Mouse (Mus musculus): ENCODE measurements at regions not wholly inside any gene's neighbourhood (a gene's known extent, or its start where the extent isn't known, plus 50 kb on each side); places are given as distances from the start of the nearest gene placed in this dataset.

DNA sequence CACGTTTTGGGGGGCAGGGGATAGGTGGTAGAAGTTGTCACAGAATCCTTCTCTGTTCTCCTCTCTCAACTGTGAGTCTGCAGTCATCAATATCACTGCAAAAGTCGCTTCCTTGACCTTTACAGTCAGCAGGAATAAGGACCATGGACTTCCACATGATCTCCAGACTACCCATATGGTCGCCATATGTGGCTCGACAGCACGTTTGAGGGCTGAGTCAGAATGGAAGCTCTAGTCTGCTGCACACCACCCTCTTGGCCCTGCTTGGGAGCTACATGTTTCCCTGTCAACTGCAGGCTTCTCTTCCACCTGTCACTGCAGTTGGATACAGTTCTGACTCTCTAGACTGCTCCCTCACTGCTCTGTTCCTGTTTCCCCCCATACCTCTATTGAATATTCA, 590.6 kb downstream of the Isl1 start:
- H3K9me3 ChIP-seq (ENCODE audit: control insufficient read depth, low read depth, low read length): no peaks in the 10 kb centered on the region
- ATAC-seq (ENCODE audit: insufficient number of reproducible peaks, insufficient read depth, low FRiP score, low read depth): no peak
- no peak overlapping the region for H3K4me3 ChIP-seq (ENCODE audit: low read depth, low read length)
- H3K36me3 ChIP-seq (ENCODE audit: control insufficient read depth, insufficient read depth, low read length): no peaks in the 10 kb centered on the region
- H3K4me2 ChIP-seq (replicated peaks; ENCODE audit: low read depth, low read length): no peak overlapping the region
- H3K4me1 ChIP-seq (ENCODE audit: control insufficient read depth, insufficient read depth, low read length): no peaks in the 10 kb centered on the region
- H3K27me3 ChIP-seq (ENCODE audit: control insufficient read depth, insufficient read depth, low read length): no peaks in the 10 kb centered on the region
- H3K27ac ChIP-seq (ENCODE audit: low read length): no peak overlapping the region
- H3K9ac ChIP-seq (replicated peaks; ENCODE audit: low read depth, low read length): no peak overlapping the region
- WGBS: 72% methylated on average over 5 of the region's 5 CpGs

- no peak overlapping the region for H3K4me3 ChIP-seq (ENCODE audit: low read depth, low read length)
- no peaks in the 10 kb centered on the region for H3K4me1 ChIP-seq (ENCODE audit: control insufficient read depth, insufficient read depth, low read length)
- H3K4me2 ChIP-seq (replicated peaks; ENCODE audit: low read depth, low read length): no peak overlapping the region
- H3K9me3 ChIP-seq (ENCODE audit: control insufficient read depth, low read depth, low read length): no peaks in the 10 kb centered on the region
- no peak overlapping the region for H3K27ac ChIP-seq (ENCODE audit: low read length)
- H3K9ac ChIP-seq (replicated peaks; ENCODE audit: low read depth, low read length): no peak overlapping the region
- H3K27me3 ChIP-seq (ENCODE audit: control insufficient read depth, insufficient read depth, low read length): no peaks in the 10 kb centered on the region
- no peaks in the 10 kb centered on the region for H3K36me3 ChIP-seq (ENCODE audit: control insufficient read depth, insufficient read depth, low read length)
- no peak for ATAC-seq (ENCODE audit: insufficient number of reproducible peaks, insufficient read depth, low FRiP score, low read depth)
- 10% methylated on average over 2 of the region's 2 CpGs for WGBS
These were observed 594.4 kb upstream of the Itga1 start for GRCm38 (mm10) chr13:115696197-115696596.

- Histone ChIP-seq H3K36me3 (ENCODE audit: control insufficient read depth, insufficient read depth, low read length) (no peaks in the 10 kb centered on the region), H3K27ac (ENCODE audit: low read length) (no peak overlapping the region), H3K4me2 (replicated peaks; ENCODE audit: low read depth, low read length) (no peak overlapping the region), H3K9ac (replicated peaks; ENCODE audit: low read depth, low read length) (no peak overlapping the region), H3K4me3 (ENCODE audit: low read depth, low read length) (no peak overlapping the region), H3K27me3 (ENCODE audit: control insufficient read depth, insufficient read depth, low read length) (no peaks in the 10 kb centered on the region), H3K9me3 (ENCODE audit: control insufficient read depth, low read depth, low read length) (no peaks in the 10 kb centered on the region), H3K4me1 (ENCODE audit: control insufficient read depth, insufficient read depth, low read length) (no peaks in the 10 kb centered on the region)
- WGBS: 76% methylated on average over 4 of the region's 4 CpGs
- ATAC-seq (ENCODE audit: insufficient number of reproducible peaks, insufficient read depth, low FRiP score, low read depth): 0 out of 2 replicates have a peak, but pooled peaks have one; percentile 28
These were observed 585.7 kb upstream of the Itga1 start for GRCm38 (mm10) chr13:115687426-115687825.

GRCm38 (mm10) chr13:115679591-115679990, 577.8 kb upstream of the Itga1 start:
- H3K4me1 ChIP-seq (ENCODE audit: control insufficient read depth, insufficient read depth, low read length): no peaks in the 10 kb centered on the region
- H3K9ac ChIP-seq (replicated peaks; ENCODE audit: low read depth, low read length): no peak overlapping the region
- no peak overlapping the region for H3K4me3 ChIP-seq (ENCODE audit: low read depth, low read length)
- no peak overlapping the region for H3K4me2 ChIP-seq (replicated peaks; ENCODE audit: low read depth, low read length)
- ATAC-seq (ENCODE audit: insufficient number of reproducible peaks, insufficient read depth, low FRiP score, low read depth): no peak
- H3K27me3 ChIP-seq (ENCODE audit: control insufficient read depth, insufficient read depth, low read length): no peaks in the 10 kb centered on the region
- no peaks in the 10 kb centered on the region for H3K36me3 ChIP-seq (ENCODE audit: control insufficient read depth, insufficient read depth, low read length)
- H3K27ac ChIP-seq (ENCODE audit: low read length): no peak overlapping the region
- H3K9me3 ChIP-seq (ENCODE audit: control insufficient read depth, low read depth, low read length): no peaks in the 10 kb centered on the region
- WGBS: 31% methylated on average over 6 of the region's 6 CpGs

- no peak for ATAC-seq (ENCODE audit: insufficient number of reproducible peaks, insufficient read depth, low FRiP score, low read depth)
- no peak overlapping the region for H3K9ac ChIP-seq (replicated peaks; ENCODE audit: low read depth, low read length)
- no peak overlapping the region for H3K27ac ChIP-seq (ENCODE audit: low read length)
- no peaks in the 10 kb centered on the region for H3K27me3 ChIP-seq (ENCODE audit: control insufficient read depth, insufficient read depth, low read length)
- no peak overlapping the region for H3K4me3 ChIP-seq (ENCODE audit: low read depth, low read length)
- H3K36me3 ChIP-seq (ENCODE audit: control insufficient read depth, insufficient read depth, low read length): no peaks in the 10 kb centered on the region
- WGBS: 69% methylated on average over 5 of the region's 5 CpGs
- no peak overlapping the region for H3K4me2 ChIP-seq (replicated peaks; ENCODE audit: low read depth, low read length)
- no peaks in the 10 kb centered on the region for H3K4me1 ChIP-seq (ENCODE audit: control insufficient read depth, insufficient read depth, low read length)
- no peaks in the 10 kb centered on the region for H3K9me3 ChIP-seq (ENCODE audit: control insufficient read depth, low read depth, low read length)
These were observed 575.1 kb upstream of the Itga1 start for GRCm38 (mm10) chr13:115676836-115677235.

- Histone ChIP-seq H3K27ac (ENCODE audit: low read length) (no peak overlapping the region), H3K9ac (replicated peaks; ENCODE audit: low read depth, low read length) (no peak overlapping the region), H3K27me3 (ENCODE audit: control insufficient read depth, insufficient read depth, low read length) (no peaks in the 10 kb centered on the region), H3K4me1 (ENCODE audit: control insufficient read depth, insufficient read depth, low read length) (no peaks in the 10 kb centered on the region), H3K4me2 (replicated peaks; ENCODE audit: low read depth, low read length) (no peak overlapping the region), H3K4me3 (ENCODE audit: low read depth, low read length) (no peak overlapping the region), H3K9me3 (ENCODE audit: control insufficient read depth, low read depth, low read length) (no peaks in the 10 kb centered on the region), H3K36me3 (ENCODE audit: control insufficient read depth, insufficient read depth, low read length) (no peaks in the 10 kb centered on the region)
- WGBS: 30% methylated on average over 5 of the region's 5 CpGs
- ATAC-seq (ENCODE audit: insufficient number of reproducible peaks, insufficient read depth, low FRiP score, low read depth): no peak
These were observed 572.0 kb upstream of the Itga1 start for GRCm38 (mm10) chr13:115673729-115674128.

- Histone ChIP-seq H3K27ac (ENCODE audit: low read length) (no peak overlapping the region), H3K4me1 (ENCODE audit: control insufficient read depth, insufficient read depth, low read length) (no peaks in the 10 kb centered on the region), H3K4me3 (ENCODE audit: low read depth, low read length) (no peak overlapping the region), H3K9me3 (ENCODE audit: control insufficient read depth, low read depth, low read length) (no peaks in the 10 kb centered on the region), H3K9ac (replicated peaks; ENCODE audit: low read depth, low read length) (no peak overlapping the region), H3K36me3 (ENCODE audit: control insufficient read depth, insufficient read depth, low read length) (no peaks in the 10 kb centered on the region), H3K27me3 (ENCODE audit: control insufficient read depth, insufficient read depth, low read length) (no peaks in the 10 kb centered on the region), H3K4me2 (replicated peaks; ENCODE audit: low read depth, low read length) (no peak overlapping the region)
- WGBS: 80% methylated on average over 7 of the region's 7 CpGs
- no peak for ATAC-seq (ENCODE audit: insufficient number of reproducible peaks, insufficient read depth, low FRiP score, low read depth)
These were observed 569.9 kb upstream of the Itga1 start for GRCm38 (mm10) chr13:115671685-115672084.

DNA sequence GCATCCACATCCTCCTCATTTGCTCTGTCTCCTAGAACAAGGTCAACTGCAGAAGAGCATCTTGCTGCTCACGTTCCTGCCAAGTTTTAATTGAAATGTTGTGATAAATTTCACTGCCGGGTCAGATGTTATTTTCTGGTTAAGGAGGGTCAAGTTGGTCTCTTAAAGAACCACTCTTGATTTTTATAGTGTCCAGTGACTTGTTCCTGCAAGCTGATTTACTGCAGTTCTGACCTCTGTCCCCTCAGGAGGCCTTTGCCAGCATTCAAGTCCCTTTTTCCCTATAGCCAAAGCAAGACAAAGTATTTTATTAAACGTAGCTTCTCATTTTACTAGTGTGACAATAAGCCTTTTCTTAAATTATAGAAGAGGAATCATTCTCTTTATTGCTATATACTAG, 567.8 kb upstream of the Itga1 start:
- no peak overlapping the region for H3K9ac ChIP-seq (replicated peaks; ENCODE audit: low read depth, low read length)
- H3K4me2 ChIP-seq (replicated peaks; ENCODE audit: low read depth, low read length): no peak overlapping the region
- H3K4me3 ChIP-seq (ENCODE audit: low read depth, low read length): no peak overlapping the region
- no peak for ATAC-seq (ENCODE audit: insufficient number of reproducible peaks, insufficient read depth, low FRiP score, low read depth)
- H3K4me1 ChIP-seq (ENCODE audit: control insufficient read depth, insufficient read depth, low read length): no peaks in the 10 kb centered on the region
- H3K27ac ChIP-seq (ENCODE audit: low read length): no peak overlapping the region
- H3K36me3 ChIP-seq (ENCODE audit: control insufficient read depth, insufficient read depth, low read length): no peaks in the 10 kb centered on the region
- H3K27me3 ChIP-seq (ENCODE audit: control insufficient read depth, insufficient read depth, low read length): no peaks in the 10 kb centered on the region
- H3K9me3 ChIP-seq (ENCODE audit: control insufficient read depth, low read depth, low read length): no peaks in the 10 kb centered on the region
- 32% methylated on average over 3 of the region's 3 CpGs for WGBS

GRCm38 (mm10) chr13:115655134-115655533, 553.4 kb upstream of the Itga1 start:
- no peak overlapping the region for H3K4me2 ChIP-seq (replicated peaks; ENCODE audit: low read depth, low read length)
- no peaks in the 10 kb centered on the region for H3K9me3 ChIP-seq (ENCODE audit: control insufficient read depth, low read depth, low read length)
- no peak overlapping the region for H3K4me3 ChIP-seq (ENCODE audit: low read depth, low read length)
- H3K4me1 ChIP-seq (ENCODE audit: control insufficient read depth, insufficient read depth, low read length): no peaks in the 10 kb centered on the region
- WGBS: 88% methylated on average over 6 of the region's 6 CpGs
- ATAC-seq (ENCODE audit: insufficient number of reproducible peaks, insufficient read depth, low FRiP score, low read depth): no peak
- H3K36me3 ChIP-seq (ENCODE audit: control insufficient read depth, insufficient read depth, low read length): no peaks in the 10 kb centered on the region
- H3K27ac ChIP-seq (ENCODE audit: low read length): no peak overlapping the region
- H3K27me3 ChIP-seq (ENCODE audit: control insufficient read depth, insufficient read depth, low read length): no peaks in the 10 kb centered on the region
- H3K9ac ChIP-seq (replicated peaks; ENCODE audit: low read depth, low read length): no peak overlapping the region
